Mouse (Mus musculus) liver, embryonic 11.5 days (tissue): Measurements from ENCODE around the gene Hsd3b1. TPM values are rescaled to one million over a fixed set of nuclear protein-coding genes. Genes with fewer than 3 reads are reported as not detected.
A peak's percentile ranks its signal among the peaks of the same experiment; 100 is the strongest.

Experiments used
- ATAC-seq: fragments of 200-750 bp; cut with Nextera tagmentation; replicated peaks from 2 replicates; pipeline ENCODE4 v1.8.0; 2017; ENCODE audit warnings: moderate number of reproducible peaks, mild to moderate bottlenecking, moderate TSS enrichment, moderate library complexity; ENCODE audit not compliant: low FRiP score
- DNase-seq: peaks from one replicate; pipeline ENCODE4 v3.0.0-alpha.2; 2017; ENCODE audit warnings: low spot score
- H3K27ac ChIP-seq: fragments of 300-500 bp; sonication (generic); 2 replicates; pipeline ENCODE4 v1.5.1; 2014; ENCODE audit warnings: mild to moderate bottlenecking, low read depth, low read length, control low read depth
- H3K27me3 ChIP-seq: fragments of 300-500 bp; sonication (generic); replicated peaks from 2 replicates; pipeline ENCODE4 v1.6.1; 2014; ENCODE audit warnings: low read length, mixed read lengths; ENCODE audit not compliant: control insufficient read depth, insufficient read depth
- H3K36me3 ChIP-seq: fragments of 300-500 bp; sonication (generic); 2 replicates; pipeline ENCODE4 v1.6.1; 2014; ENCODE audit warnings: mild to moderate bottlenecking, low read length, moderate library complexity, mixed read lengths; ENCODE audit not compliant: control insufficient read depth, insufficient read depth
- H3K4me1 ChIP-seq: fragments of 300-500 bp; sonication (generic); replicated peaks from 2 replicates; pipeline ENCODE4 v1.6.1; 2014; ENCODE audit warnings: low read length, mixed read lengths; ENCODE audit not compliant: control insufficient read depth, insufficient read depth
- H3K4me2 ChIP-seq: fragments of 300-500 bp; sonication (generic); 2 replicates; pipeline ENCODE4 v1.6.1; 2014; ENCODE audit warnings: mild to moderate bottlenecking, control low read depth, moderate library complexity
- H3K4me3 ChIP-seq: fragments of 300-500 bp; sonication (generic); 2 replicates; pipeline ENCODE4 v1.5.1; 2014; ENCODE audit warnings: low read depth, low read length, control low read depth
- H3K9ac ChIP-seq: fragments of 300-500 bp; sonication (generic); 2 replicates; pipeline ENCODE4 v1.6.1; 2014; ENCODE audit warnings: low read depth, low read length, control low read depth
- H3K9me3 ChIP-seq: fragments of 300-500 bp; sonication (generic); 2 replicates; pipeline ENCODE4 v1.6.1; 2016; ENCODE audit warnings: low read length, inconsistent platforms, mixed read lengths; ENCODE audit not compliant: control insufficient read depth
- WGBS: fragments of 180-500 bp; shearing (Covaris S2); extraction: QIAGEN DNeasy Blood & Tissue Kit; methylation state at CpG from one replicate; pipeline ENCODE4 v1.1.7; 2014; 5-methylcytosine and 5-hydroxymethylcytosine counted together
- polyA plus RNA-seq: library from polyadenylated mRNA; unstranded; fragments of >200 nt; fragmentation: Nextera tagmentation; extraction: Ambion mirVana; gene quantifications from 2 replicates; pipeline ENCODE4 v1.2.1, GENCODE M21; 2014

Hsd3b1 gene
- polyA plus RNA-seq, 1 experiment from 2014 or later, result 8.3 TPM

DNA sequence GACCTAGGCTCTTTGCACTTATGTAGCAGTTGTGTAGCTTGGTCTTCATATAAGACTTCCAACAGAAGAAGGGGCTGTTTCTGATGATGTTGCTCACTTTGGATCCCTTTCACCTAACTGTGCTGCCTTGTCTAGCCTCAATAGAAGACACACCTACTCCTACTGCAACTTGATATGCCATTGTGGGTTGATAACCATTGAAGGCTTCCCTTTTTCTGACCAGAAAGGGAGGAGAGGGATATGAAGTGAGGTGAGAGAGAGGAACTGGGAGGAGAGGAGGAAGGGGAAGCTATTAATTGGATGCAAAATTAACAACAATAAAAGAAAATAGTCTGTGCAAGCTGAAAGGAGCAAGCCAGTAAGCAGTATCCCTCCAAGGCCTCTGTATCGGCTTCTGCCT lies 3.2 kb upstream of the Hsd3b1 start:
- Histone ChIP-seq H3K4me2 (no peak overlapping the region), H3K27me3 (no peaks in the 10 kb centered on the region), H3K9ac (no peak overlapping the region), H3K4me3 (no peak overlapping the region), H3K27ac (no peak overlapping the region), H3K9me3 (no peaks in the 10 kb centered on the region), H3K4me1 (no peaks in the 10 kb centered on the region), H3K36me3 (no peaks in the 10 kb centered on the region)
- 79% methylated on average over 1 of the region's 1 CpGs for WGBS
- DNase-seq, result no peak
- ATAC-seq, result no peak

DNA sequence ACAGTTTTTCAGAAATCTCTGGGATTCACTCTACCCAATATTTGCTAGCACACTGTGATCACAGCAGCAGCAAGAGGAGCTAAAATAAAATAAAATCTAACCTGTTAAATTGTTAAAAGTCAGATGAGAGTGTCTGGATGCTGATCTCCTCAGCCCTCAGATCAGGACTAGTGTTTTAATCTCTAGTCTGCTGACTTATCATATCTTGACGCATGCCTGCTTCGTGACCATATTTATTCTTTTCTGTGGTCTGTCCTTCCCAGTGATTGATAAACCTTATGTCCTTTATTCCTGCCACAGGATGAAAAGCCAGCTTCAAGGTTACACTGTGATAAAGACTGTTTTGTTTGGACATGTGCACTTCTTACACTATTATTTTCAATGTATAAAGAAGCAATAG lies 1.5 kb downstream of the Hsd3b1 start:
- H3K4me1 ChIP-seq, result peaks cover 11% of the 10 kb centered on the region
- H3K27ac ChIP-seq, result peak overlapping the region; percentile 48
- no peak for DNase-seq

DNA sequence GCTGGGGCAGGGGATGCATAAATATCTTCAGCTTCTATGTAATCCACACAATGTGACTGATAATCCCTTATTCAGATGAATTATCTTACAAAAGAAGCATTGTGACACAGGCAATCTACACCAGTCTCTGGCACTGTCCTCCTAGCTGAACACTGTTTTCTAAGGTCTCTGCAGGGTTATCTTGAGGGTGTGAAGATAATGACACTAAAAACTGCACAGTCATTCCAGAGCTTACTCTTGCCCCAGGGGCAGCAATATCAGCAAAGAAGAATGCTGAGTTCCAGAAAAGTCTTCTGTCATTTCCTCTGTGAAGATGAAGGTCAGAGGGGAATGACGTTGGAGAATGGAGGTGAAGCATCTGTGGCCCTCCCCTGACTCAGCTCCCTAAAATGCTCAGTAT lies 2.7 kb downstream of the Hsd3b1 start:
- H3K27ac ChIP-seq, result peak overlapping the region; percentile 68
- ATAC-seq (peak; percentile 84), DNase-seq (no peak)
- no peaks in the 10 kb centered on the region for H3K27me3 ChIP-seq
- 13% methylated on average over 1 of the region's 1 CpGs for WGBS
- peak overlapping the region; percentile 33; the same call in 1 of the 2 replicates for H3K4me2 ChIP-seq
- H3K9ac ChIP-seq, result no peak overlapping the region
- no peak overlapping the region for H3K4me3 ChIP-seq
- peaks cover 11% of the 10 kb centered on the region for H3K4me1 ChIP-seq
- H3K9me3 ChIP-seq, result no peaks in the 10 kb centered on the region
- H3K36me3 ChIP-seq, result no peaks in the 10 kb centered on the region

More for the DNA sequence above, 1.5 kb downstream of the Hsd3b1 start:
- Histone ChIP-seq H3K9me3 (no peaks in the 10 kb centered on the region), H3K27me3 (no peaks in the 10 kb centered on the region), H3K4me2 (peak overlapping the region; percentile 20; the same call in 1 of the 2 replicates), H3K4me3 (no peak overlapping the region), H3K9ac (no peak overlapping the region), H3K36me3 (no peaks in the 10 kb centered on the region)
- 34% methylated on average over 2 of the region's 2 CpGs for WGBS
- ATAC-seq, result no peak

DNA sequence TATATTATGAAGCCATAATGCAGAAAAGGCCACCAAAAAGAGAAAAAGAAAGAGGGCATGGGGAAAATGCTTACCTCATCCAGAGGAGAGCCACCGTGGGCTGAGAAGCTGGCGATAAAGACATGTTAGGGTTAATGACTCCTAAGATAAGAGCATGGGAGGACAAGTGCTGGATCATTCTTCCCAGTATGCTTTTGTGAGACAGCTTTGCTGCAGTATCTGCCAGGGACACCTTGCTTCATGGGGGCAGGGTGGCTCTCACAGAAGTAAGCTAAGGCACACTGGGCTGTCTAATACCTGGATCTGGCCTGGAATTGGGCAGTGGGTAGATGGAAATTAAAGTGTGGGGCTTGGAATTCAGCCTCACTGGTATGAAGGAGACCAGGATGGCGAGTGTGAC lies 4.4 kb downstream of the Hsd3b1 start:
- H3K27me3 ChIP-seq, result no peaks in the 10 kb centered on the region
- 0 out of 2 replicates have a peak overlapping the region, but pooled peaks have one; percentile 14 for H3K9ac ChIP-seq
- no peak overlapping the region for H3K4me3 ChIP-seq
- peak overlapping the region; percentile 38 for H3K4me2 ChIP-seq
- no peaks in the 10 kb centered on the region for H3K9me3 ChIP-seq
- peak overlapping the region; percentile 67 for H3K27ac ChIP-seq
- peak; percentile 32 for DNase-seq
- ATAC-seq, result peak; percentile 93
- H3K36me3 ChIP-seq, result no peaks in the 10 kb centered on the region
- peaks cover 11% of the 10 kb centered on the region for H3K4me1 ChIP-seq
- 41% methylated on average over 3 of the region's 3 CpGs for WGBS

DNA sequence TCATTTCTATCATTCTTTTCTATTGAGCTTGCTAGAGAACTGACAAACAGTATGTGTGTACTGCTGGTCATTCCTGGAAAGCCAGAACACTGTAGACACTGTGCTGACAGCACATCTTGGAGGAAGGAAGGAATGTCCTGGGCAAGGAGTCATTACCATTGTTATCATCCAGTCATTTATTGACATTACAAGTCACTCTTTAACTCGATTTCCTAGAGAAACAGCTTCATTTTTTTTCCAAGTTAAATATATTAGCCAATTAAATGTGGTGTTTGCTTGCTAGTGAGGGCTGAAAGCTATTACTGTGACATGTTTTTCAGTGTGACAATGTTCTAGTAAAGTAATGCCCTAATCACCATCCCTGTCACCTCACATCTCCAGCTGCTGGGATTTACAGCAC lies 5.9 kb downstream of the Hsd3b1 start:
- no peak overlapping the region for H3K4me3 ChIP-seq
- DNase-seq, result no peak
- H3K36me3 ChIP-seq, result no peaks in the 10 kb centered on the region
- no peak overlapping the region for H3K4me2 ChIP-seq
- no peak for ATAC-seq
- 33% methylated on average over 1 of the region's 1 CpGs for WGBS
- no peaks in the 10 kb centered on the region for H3K27me3 ChIP-seq
- H3K4me1 ChIP-seq, result peaks cover 11% of the 10 kb centered on the region
- H3K27ac ChIP-seq, result no peak overlapping the region
- no peak overlapping the region for H3K9ac ChIP-seq
- H3K9me3 ChIP-seq, result no peaks in the 10 kb centered on the region

DNA sequence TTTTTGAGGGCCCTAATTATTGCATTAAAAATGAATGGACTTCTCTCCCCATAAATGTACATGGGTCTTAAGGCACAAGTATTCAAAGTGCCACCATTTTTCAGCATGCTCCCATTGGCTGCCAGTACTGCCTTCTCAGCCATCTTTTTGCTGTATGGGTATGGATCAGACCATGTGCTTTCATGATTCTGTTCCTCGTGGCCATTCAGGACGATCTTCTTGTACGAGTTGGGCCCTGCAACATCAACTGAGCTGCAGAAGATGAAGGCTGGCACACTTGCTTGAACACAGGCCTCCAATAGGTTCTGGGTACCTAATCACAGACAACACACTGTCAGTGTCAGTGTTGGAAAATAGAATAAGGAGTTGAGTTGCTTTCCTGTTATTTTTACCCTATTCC lies 6.5 kb downstream of the Hsd3b1 start:
- Histone ChIP-seq H3K4me1 (peaks cover 11% of the 10 kb centered on the region), H3K4me2 (no peak overlapping the region), H3K36me3 (no peaks in the 10 kb centered on the region), H3K4me3 (no peak overlapping the region), H3K9ac (no peak overlapping the region), H3K27ac (no peak overlapping the region), H3K27me3 (no peaks in the 10 kb centered on the region), H3K9me3 (no peaks in the 10 kb centered on the region)
- DNase-seq, result no peak
- 90% methylated on average over 3 of the region's 3 CpGs for WGBS
- ATAC-seq, result no peak

DNA sequence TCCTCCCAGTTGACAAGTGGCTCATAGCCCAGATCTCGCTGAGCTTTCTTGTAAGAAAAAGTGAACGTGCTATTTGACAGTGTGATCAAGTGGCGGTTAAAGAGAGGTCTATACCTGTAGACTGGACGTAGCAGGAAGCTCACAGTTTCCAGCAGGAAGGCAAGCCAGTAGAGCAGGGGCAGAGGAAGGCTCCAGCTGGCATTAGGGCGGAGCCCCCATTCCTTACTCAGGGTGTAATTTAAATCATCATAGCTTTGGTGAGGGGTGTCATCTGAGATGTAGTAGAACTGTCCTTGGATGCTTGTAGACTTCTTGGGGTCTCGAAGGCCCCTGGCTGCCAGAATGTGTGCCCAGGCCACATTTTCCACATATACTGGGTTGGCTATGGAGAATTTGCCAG lies 7.0 kb downstream of the Hsd3b1 start:
- no peak for DNase-seq
- Histone ChIP-seq H3K4me1 (peaks cover 11% of the 10 kb centered on the region), H3K27me3 (no peaks in the 10 kb centered on the region), H3K27ac (no peak overlapping the region), H3K36me3 (no peaks in the 10 kb centered on the region), H3K4me3 (no peak overlapping the region), H3K9me3 (no peaks in the 10 kb centered on the region), H3K4me2 (no peak overlapping the region), H3K9ac (no peak overlapping the region)
- no peak for ATAC-seq
- 83% methylated on average over 6 of the region's 6 CpGs for WGBS

DNA sequence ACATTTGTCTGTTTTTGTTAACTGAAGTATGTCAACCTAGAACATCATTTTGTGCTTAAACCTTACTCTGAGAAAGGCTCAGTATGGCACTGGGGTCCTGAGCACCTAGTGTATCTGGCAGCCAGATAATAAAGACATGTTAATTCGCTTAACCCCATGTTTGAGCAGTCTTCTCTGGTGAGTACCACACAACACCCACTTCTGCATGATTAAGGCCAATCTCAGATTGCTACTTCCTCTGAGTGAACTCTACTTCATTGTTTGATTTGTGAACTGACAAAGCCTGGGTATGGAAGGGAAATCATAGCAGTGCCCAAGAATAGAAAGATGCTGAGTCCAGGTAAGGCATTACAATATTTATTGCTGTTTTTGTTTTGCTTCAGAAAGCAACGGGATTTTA lies 7.7 kb downstream of the Hsd3b1 start:
- no peaks in the 10 kb centered on the region for H3K27me3 ChIP-seq
- no peaks in the 10 kb centered on the region for H3K9me3 ChIP-seq
- no peak overlapping the region for H3K4me2 ChIP-seq
- H3K36me3 ChIP-seq, result no peaks in the 10 kb centered on the region
- H3K9ac ChIP-seq, result no peak overlapping the region
- DNase-seq (no peak), ATAC-seq (no peak)
- no peak overlapping the region for H3K4me3 ChIP-seq
- H3K27ac ChIP-seq, result no peak overlapping the region
- 71% methylated on average over 2 of the region's 2 CpGs for WGBS
- H3K4me1 ChIP-seq, result peaks cover 8% of the 10 kb centered on the region

DNA sequence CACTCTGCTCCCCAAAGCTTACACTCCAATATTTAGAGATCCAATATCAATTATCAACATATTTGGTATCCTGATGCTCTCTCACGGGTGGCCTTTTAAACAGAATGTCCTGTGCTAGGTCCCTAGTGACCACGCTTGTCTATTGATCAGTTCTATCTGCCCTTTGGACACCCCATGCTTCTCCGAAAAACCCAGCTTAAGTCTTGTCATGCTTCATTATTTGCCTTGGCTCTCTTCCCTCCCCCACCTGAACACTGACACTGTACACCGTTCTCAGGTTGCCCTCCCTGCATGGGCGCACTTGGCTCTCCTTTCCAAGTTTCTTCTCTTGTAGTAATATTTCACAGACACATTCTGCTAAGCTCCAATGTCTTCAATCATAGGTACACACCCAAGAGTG lies 9.3 kb downstream of the Hsd3b1 start:
- no peak for ATAC-seq

More for the DNA sequence above, 9.3 kb downstream of the Hsd3b1 start:
- no peak overlapping the region for H3K27ac ChIP-seq
- no peaks in the 10 kb centered on the region for H3K27me3 ChIP-seq
- H3K9me3 ChIP-seq, result no peaks in the 10 kb centered on the region
- 72% methylated on average over 5 of the region's 5 CpGs for WGBS
- H3K4me1 ChIP-seq, result peaks cover 4% of the 10 kb centered on the region; the same call in 1 of the 2 replicates
- H3K9ac ChIP-seq, result no peak overlapping the region
- no peak overlapping the region for H3K4me2 ChIP-seq
- DNase-seq, result no peak
- H3K36me3 ChIP-seq, result no peaks in the 10 kb centered on the region
- no peak overlapping the region for H3K4me3 ChIP-seq
